Mouse (Mus musculus): ENCODE data around the gene Izumo2.
"Not testable (repeated sequence)": the region's sequence is repeated elsewhere in the genome, so short reads cannot be mapped to it uniquely, and the experiment has no call there.

Gene Izumo2

GRCm38 (mm10) chr7:44701921-44702320 is 6.6 kb upstream of the Izumo2 start:
- no peak for DNase-seq (ENCODE audit: low read depth)

DNA sequence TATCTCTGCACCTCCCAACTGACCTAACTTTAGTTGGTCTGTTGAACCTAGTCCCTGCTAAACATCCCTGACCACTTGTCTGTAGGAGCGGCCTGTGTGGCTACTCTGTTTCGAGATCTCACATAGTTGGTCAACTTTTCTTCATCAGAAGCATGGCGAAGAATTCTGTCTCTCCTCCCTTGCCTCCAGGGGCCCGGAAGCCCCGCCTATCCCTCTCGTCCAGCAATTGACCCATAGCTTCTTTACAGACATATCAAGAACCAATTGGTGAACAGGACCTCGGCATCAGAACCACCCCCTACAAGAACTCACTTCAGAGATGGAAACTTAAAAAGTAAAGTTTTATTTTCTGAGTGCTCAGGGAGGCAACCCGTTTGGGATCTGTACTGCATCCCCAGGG is 5.6 kb upstream of the Izumo2 start:
- no peak for DNase-seq (ENCODE audit: low read depth)

DNA sequence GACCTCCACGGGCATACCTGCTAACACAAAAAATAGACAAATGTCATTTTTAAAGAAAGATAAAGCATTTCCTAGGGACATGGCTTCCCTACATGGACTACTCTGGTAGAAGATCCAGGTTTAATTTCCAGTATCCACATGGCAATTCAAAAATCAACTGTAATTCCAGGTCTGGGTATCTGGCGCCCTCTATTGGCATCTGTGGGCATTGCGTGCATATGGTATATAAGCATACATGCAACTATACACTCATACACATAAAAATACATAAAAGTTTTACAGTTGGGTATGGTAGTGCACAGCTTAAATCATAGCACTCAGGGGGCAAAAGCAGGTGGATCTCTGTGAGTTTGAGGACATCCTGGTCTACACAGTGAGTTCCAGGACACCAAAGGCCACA is 4.2 kb upstream of the Izumo2 start:
- peak; percentile 51 for DNase-seq (ENCODE audit: low read depth)

GRCm38 (mm10) chr7:44705086-44705485 is 3.5 kb upstream of the Izumo2 start:
- no peak for DNase-seq (ENCODE audit: low read depth)

- no peak for DNase-seq (ENCODE audit: low read depth)
These were observed 2.2 kb upstream of the Izumo2 start for GRCm38 (mm10) chr7:44706322-44706721.

DNA sequence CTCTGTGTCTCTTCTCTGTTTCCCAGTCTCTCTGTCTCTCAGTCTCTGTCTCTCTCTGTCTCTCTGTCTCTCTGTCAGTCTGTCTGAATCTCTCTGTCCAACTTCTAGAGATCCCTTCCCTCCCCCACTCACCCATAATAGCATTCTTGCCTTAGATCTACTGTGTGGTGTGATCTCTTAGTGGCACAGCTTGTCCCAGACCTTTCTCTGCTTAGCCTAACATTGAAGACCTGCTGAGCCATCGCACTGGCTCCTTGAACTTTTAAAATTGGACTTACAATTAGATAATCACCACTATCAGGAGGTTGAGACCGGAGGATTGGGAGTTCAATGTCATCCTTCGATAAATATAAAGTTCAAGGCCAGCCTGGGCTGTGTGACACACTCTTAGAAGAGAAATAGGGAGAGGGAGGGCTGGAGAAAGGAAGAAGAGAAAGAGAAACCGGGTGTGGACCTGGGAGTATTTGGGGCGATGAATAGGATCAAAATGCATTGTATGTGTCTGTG is 1.3 kb upstream of the Izumo2 start:
- no peak for DNase-seq (ENCODE audit: low read depth)

DNA sequence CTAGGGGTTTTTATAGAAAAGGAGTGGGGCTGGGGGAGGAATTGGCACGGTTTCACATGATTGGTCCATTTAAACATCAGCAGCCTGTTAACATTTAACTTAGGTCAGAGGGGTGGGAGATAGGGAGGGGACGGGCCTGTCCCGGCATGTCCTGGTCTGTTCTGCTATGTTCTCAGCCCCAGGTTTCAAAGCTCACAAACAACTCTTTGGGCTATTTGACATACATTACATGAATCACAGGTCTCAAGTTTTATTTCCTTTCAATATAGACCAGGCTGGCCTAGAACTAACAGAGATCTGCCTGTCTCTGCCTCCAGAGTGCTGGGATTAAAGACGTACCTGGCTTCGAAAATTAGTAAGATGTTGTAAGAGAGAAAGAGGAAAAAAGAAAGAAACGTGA is 449 bp upstream of the Izumo2 start:
- not testable (repeated sequence) for DNase-seq (ENCODE audit: low read depth)

- DNase-seq (ENCODE audit: low read depth), result no peak
These were observed 1.3 kb downstream of the Izumo2 start for GRCm38 (mm10) chr7:44709881-44710280.

- DNase-seq (ENCODE audit: low read depth), result no peak
These were observed 13.5 kb downstream of the Izumo2 start for GRCm38 (mm10) chr7:44722058-44722457.

GRCm38 (mm10) chr7:44724316-44724715 is 15.8 kb downstream of the Izumo2 start:
- DNase-seq (ENCODE audit: low read depth), result peak; percentile 66

DNA sequence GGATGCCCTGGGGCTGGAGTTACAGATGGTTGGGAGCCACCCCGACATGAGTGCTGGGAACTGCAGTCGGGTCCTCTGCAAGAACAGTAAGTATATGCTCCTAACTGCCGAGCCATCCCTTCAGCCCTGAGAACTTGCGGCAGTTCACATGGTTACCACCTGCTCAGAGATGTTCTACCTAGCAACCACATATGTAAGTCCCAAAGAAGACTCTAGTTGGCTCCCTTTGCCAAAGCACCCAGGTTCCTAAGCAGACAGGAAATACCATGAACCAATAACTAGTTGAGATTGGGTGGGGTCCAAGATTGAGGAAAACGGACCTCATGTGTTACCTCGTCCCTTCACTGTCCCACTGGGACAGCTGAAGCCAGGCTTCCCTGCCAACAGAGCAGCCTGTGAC is 17.8 kb downstream of the Izumo2 start:
- DNase-seq (ENCODE audit: low read depth), result peak; percentile 59

DNA sequence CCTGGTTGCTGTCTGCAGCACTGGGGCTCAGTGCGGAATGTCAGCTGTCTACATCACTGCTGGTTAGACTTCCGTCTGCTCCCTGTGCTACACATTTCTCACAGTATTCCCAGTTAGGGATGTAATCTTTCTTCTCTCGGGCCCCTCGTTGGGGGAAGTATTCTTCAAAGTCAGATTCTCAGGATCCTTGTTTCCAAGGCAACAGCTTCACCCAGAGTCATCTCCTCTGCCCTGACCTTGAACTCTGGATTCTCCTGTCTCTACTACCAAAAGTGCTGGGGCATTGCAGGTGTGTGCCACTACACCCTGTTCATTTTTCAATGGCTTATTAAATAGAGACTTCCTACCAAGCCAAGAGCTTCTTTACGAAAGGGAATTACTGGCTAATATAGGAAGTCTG is 18.6 kb downstream of the Izumo2 start:
- DNase-seq (ENCODE audit: low read depth), result no peak

GRCm38 (mm10) chr7:44728082-44728975 is 19.8 kb downstream of the Izumo2 start:
- DNase-seq (ENCODE audit: low read depth), result no peak

DNA sequence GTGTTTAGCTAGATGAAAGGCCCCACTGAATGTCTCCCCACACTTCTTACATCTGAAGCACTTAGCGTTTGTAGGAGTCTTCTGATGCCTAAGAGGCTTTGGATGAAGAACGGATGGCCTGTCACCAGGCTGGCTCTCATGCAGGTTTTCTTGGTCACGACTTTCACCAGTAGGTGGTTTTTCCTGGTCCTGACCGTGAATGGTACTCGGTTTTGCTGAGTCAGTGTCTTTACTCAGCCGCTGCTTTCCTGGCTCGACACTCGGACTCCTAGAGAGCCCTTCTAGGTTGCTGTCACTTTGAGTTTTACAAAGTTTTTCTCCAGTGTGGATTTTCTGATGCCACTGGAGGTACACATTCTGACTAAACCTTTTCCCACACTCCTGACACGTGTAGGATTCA is 25.2 kb downstream of the Izumo2 start:
- no peak for DNase-seq (ENCODE audit: low read depth)

DNA sequence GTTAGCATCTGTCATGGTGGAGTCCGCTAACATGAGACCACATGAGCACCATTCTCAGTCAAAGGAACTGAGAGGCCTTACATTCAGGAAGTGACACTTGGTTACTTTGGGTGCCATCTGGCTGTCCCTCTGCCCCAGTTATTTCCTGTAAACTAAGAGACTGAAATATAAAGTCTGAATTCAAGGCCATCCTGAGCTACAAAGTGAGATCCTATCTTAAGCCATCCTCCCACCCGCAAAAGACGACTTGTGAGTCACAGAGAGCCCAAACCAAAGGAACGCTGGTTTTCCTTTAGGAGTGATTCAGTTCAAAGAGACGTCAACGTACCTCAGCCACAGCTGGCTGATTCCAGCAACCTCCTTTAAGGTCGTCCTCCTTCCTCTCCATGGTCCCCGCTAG is 32.8 kb downstream of the Izumo2 start:
- peak; percentile 33 for DNase-seq (ENCODE audit: low read depth)

DNA sequence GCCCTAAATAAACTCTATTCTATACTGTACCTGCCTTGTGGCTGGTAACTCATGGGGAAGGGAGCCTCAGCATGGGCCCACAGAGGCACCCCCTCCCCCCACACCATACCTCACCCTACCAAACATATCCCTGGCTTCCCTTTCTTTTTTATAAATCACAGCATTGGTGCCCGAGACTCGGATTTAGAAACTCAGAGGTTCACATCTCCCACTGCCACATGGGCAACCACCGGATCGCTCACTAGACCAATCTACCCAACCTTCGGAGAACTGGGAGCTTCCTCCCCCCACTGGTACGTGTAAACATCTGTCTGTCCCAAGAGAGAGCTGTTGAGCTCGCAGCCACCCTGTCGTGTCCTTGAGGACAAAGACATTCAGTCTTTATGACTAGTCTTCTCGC is 35.7 kb downstream of the Izumo2 start:
- no peak for DNase-seq (ENCODE audit: low read depth)

- DNase-seq (ENCODE audit: low read depth), result peak; percentile 89
These were observed 36.5 kb downstream of the Izumo2 start for GRCm38 (mm10) chr7:44745076-44745475.

GRCm38 (mm10) chr7:44747115-44747514 is 38.6 kb downstream of the Izumo2 start:
- DNase-seq (ENCODE audit: low read depth), result no peak

DNA sequence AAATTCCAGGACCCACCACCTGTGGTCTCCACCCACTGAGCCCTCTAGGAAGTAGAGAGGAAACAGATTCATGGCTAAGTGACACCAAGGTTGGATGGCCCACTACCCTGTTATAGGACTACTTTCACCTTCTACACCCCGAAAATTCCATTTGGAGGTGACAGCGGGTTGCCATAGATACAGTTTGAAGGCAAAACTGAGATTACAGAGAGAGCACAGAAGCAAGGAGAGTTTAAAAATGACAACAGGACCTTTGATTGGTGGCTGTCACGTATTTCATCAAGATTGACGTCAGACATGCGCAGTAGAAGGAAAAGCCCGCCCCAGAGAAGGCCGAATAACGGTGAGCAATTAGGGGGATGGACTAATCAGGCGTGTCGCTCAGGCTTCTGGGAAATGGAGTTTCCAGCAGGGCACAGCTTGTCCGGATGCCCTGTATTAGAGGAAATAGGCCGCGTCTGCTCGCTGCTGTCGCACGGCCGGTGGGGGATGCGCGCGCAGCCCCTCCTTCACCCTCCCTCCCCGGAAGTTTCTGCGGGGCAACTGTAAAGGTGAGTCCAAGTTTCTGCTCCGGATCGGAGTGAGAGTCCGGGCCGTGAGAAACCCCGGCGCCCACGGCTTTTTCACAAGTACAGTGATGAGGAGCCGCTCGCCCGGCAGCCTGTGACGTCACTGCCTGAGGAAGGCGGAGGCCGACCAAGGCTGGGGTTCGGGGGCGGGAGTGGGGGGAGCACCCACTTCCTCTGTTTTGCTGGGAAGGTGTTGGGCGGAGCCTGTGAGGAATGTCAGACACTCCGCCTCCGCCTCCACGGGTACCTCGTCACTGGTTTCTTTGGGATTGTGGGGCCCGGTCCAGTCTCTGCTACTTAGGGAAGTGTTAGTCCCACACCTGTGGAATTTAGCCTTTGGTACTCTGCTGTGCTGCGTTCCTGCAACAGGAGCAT is 39.8 kb downstream of the Izumo2 start, which contains the start of gene Vrk3:
TSS of gene Vrk3 (plus strand) at position 313 of the 944 bp plus-strand sequence.
- DNase-seq (ENCODE audit: low read depth), result peak; percentile 98

GRCm38 (mm10) chr7:44750950-44751349 is 42.4 kb downstream of the Izumo2 start, which contains the start of gene Zfp473:
Gene Zfp473 (minus strand): TSS chr7:44751050.
- DNase-seq (ENCODE audit: low read depth), result not testable (repeated sequence)

DNA sequence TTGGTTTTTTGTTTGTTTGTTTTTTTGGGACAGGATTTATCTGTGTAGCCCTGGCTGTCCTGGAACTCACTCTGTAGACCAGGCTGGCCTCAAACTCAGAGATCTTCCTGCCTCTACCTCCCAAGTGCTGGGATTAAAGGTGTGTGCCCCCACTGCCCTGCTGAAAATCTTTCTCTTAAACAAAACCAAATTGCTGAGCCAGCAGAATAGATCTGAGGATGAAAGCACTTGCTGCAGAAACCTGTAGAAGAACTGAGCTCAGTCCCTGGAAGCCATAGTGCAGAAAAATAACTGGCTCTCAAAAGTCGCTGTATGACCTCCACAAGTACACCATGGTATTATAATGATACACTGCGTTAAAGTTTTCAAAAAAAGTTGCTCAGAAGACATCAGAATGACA is 48.6 kb downstream of the Izumo2 start:
- no peak for DNase-seq (ENCODE audit: low read depth)

DNA sequence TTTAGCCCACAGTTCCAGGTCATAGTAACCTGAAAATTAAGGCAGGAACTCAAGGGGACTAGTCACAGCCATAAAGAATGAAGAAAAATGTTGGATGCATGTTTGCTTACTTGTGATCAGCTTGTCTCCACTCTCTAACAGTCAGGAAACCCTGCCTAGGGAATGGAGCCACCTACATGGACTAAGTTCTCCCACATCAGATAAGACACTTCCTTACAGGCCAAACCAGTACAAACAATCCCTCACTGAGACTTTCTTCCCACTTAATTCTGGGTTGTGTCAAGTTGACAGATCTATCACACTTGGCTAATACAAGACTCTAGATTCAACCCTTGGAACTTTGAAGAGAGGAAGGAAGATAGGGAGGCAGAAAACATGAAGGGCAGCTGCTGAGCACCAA is 51.8 kb downstream of the Izumo2 start:
- no peak for DNase-seq (ENCODE audit: low read depth)
